Mouse (Mus musculus): ENCODE measurements around the gene Alg5. TPM values are rescaled to one million over a fixed set of nuclear protein-coding genes. Genes with fewer than 3 reads are reported as not detected.

Alg5 gene
- polyA plus RNA-seq, 1 experiment: not detected

- TF ChIP-seq TAL1 (IDR thresholded peaks at IDR 0.05; ENCODE audit: low read length): no peak
- TF ChIP-seq GATA1 (IDR thresholded peaks at IDR 0.05; ENCODE audit: low read length): no peak
- no peaks in the 10 kb centered on the region for H3K4me1 ChIP-seq (ENCODE audit: control insufficient read depth)
- no peak overlapping the region for H3K4me3 ChIP-seq (replicated peaks)
- H3K36me3 ChIP-seq (ENCODE audit: control insufficient read depth): no peaks in the 10 kb centered on the region
- no peaks in the 10 kb centered on the region for H3K27me3 ChIP-seq (ENCODE audit: control insufficient read depth)
- H3K9me3 ChIP-seq (ENCODE audit: control insufficient read depth, low read length): peaks cover 15% of the 10 kb centered on the region
Measured at GRCm38 (mm10) chr3:54769349-54770275, 34.3 kb downstream of the Alg5 start.

GRCm38 (mm10) chr3:54773613-54774012, 38.3 kb downstream of the Alg5 start:
- Histone ChIP-seq H3K4me1 (ENCODE audit: control insufficient read depth) (no peaks in the 10 kb centered on the region), H3K36me3 (ENCODE audit: control insufficient read depth) (no peaks in the 10 kb centered on the region), H3K4me3 (replicated peaks) (no peak overlapping the region), H3K9me3 (ENCODE audit: control insufficient read depth, low read length) (peaks cover 10% of the 10 kb centered on the region), H3K27me3 (ENCODE audit: control insufficient read depth) (no peaks in the 10 kb centered on the region)
- TF ChIP-seq GATA1 (IDR thresholded peaks at IDR 0.05; ENCODE audit: low read length) (no peak), TAL1 (IDR thresholded peaks at IDR 0.05; ENCODE audit: low read length) (no peak)

GRCm38 (mm10) chr3:54775989-54776631, 40.8 kb downstream of the Alg5 start:
- TF ChIP-seq GATA1 (IDR thresholded peaks at IDR 0.05; ENCODE audit: low read length) (no peak), TAL1 (IDR thresholded peaks at IDR 0.05; ENCODE audit: low read length) (no peak)
- Histone ChIP-seq H3K4me1 (ENCODE audit: control insufficient read depth) (no peaks in the 10 kb centered on the region), H3K9me3 (ENCODE audit: control insufficient read depth, low read length) (peaks cover 10% of the 10 kb centered on the region), H3K36me3 (ENCODE audit: control insufficient read depth) (no peaks in the 10 kb centered on the region), H3K27me3 (ENCODE audit: control insufficient read depth) (no peaks in the 10 kb centered on the region), H3K4me3 (replicated peaks) (no peak overlapping the region)

GRCm38 (mm10) chr3:54790601-54791000, 55.3 kb downstream of the Alg5 start:
- H3K4me3 ChIP-seq (replicated peaks): no peak overlapping the region
- no peaks in the 10 kb centered on the region for H3K27me3 ChIP-seq (ENCODE audit: control insufficient read depth)
- TF ChIP-seq TAL1 (IDR thresholded peaks at IDR 0.05; ENCODE audit: low read length) (no peak), GATA1 (IDR thresholded peaks at IDR 0.05; ENCODE audit: low read length) (no peak)
- H3K9me3 ChIP-seq (ENCODE audit: control insufficient read depth, low read length): peaks cover 13% of the 10 kb centered on the region
- H3K4me1 ChIP-seq (ENCODE audit: control insufficient read depth): no peaks in the 10 kb centered on the region
- H3K36me3 ChIP-seq (ENCODE audit: control insufficient read depth): no peaks in the 10 kb centered on the region

GRCm38 (mm10) chr3:54791822-54792677, 56.7 kb downstream of the Alg5 start:
- Histone ChIP-seq H3K4me1 (ENCODE audit: control insufficient read depth) (no peaks in the 10 kb centered on the region), H3K9me3 (ENCODE audit: control insufficient read depth, low read length) (peaks cover 13% of the 10 kb centered on the region), H3K27me3 (ENCODE audit: control insufficient read depth) (no peaks in the 10 kb centered on the region), H3K4me3 (replicated peaks) (no peak overlapping the region), H3K36me3 (ENCODE audit: control insufficient read depth) (no peaks in the 10 kb centered on the region)
- TF ChIP-seq GATA1 (IDR thresholded peaks at IDR 0.05; ENCODE audit: low read length): no peak
- no peak for TF ChIP-seq TAL1 (IDR thresholded peaks at IDR 0.05; ENCODE audit: low read length)

- Histone ChIP-seq H3K9me3 (ENCODE audit: control insufficient read depth, low read length) (peaks cover 13% of the 10 kb centered on the region), H3K27me3 (ENCODE audit: control insufficient read depth) (no peaks in the 10 kb centered on the region), H3K4me1 (ENCODE audit: control insufficient read depth) (no peaks in the 10 kb centered on the region), H3K4me3 (replicated peaks) (no peak overlapping the region), H3K36me3 (ENCODE audit: control insufficient read depth) (no peaks in the 10 kb centered on the region)
- TF ChIP-seq GATA1 (IDR thresholded peaks at IDR 0.05; ENCODE audit: low read length) (no peak), TAL1 (IDR thresholded peaks at IDR 0.05; ENCODE audit: low read length) (no peak)
Measured at GRCm38 (mm10) chr3:54793762-54794161, 58.4 kb downstream of the Alg5 start.

- TF ChIP-seq GATA1 (IDR thresholded peaks at IDR 0.05; ENCODE audit: low read length) (no peak), TAL1 (IDR thresholded peaks at IDR 0.05; ENCODE audit: low read length) (no peak)
- no peak overlapping the region for H3K4me3 ChIP-seq (replicated peaks)
Measured at GRCm38 (mm10) chr3:54795379-54795778, 60.0 kb downstream of the Alg5 start.

GRCm38 (mm10) chr3:54795806-54796205, 60.5 kb downstream of the Alg5 start:
- H3K4me1 ChIP-seq (ENCODE audit: control insufficient read depth): no peaks in the 10 kb centered on the region
- no peak overlapping the region for H3K4me3 ChIP-seq (replicated peaks)
- H3K36me3 ChIP-seq (ENCODE audit: control insufficient read depth): no peaks in the 10 kb centered on the region
- H3K9me3 ChIP-seq (ENCODE audit: control insufficient read depth, low read length): peaks cover 13% of the 10 kb centered on the region
- TF ChIP-seq TAL1 (IDR thresholded peaks at IDR 0.05; ENCODE audit: low read length) (no peak), GATA1 (IDR thresholded peaks at IDR 0.05; ENCODE audit: low read length) (no peak)
- no peaks in the 10 kb centered on the region for H3K27me3 ChIP-seq (ENCODE audit: control insufficient read depth)

More at GRCm38 (mm10) chr3:54795379-54795778, 60.0 kb downstream of the Alg5 start:
- Histone ChIP-seq H3K9me3 (ENCODE audit: control insufficient read depth, low read length) (peaks cover 13% of the 10 kb centered on the region), H3K27me3 (ENCODE audit: control insufficient read depth) (no peaks in the 10 kb centered on the region), H3K36me3 (ENCODE audit: control insufficient read depth) (no peaks in the 10 kb centered on the region), H3K4me1 (ENCODE audit: control insufficient read depth) (no peaks in the 10 kb centered on the region)
